Mouse (Mus musculus): Measurements from ENCODE around the gene Hnrnpul1. TPM values are rescaled to one million over a fixed set of nuclear protein-coding genes. Genes with fewer than 3 reads are reported as not detected.

The Hnrnpul1 gene
- polyA plus RNA-seq, 1 experiment from 2014 or later: 59.2 TPM

DNA sequence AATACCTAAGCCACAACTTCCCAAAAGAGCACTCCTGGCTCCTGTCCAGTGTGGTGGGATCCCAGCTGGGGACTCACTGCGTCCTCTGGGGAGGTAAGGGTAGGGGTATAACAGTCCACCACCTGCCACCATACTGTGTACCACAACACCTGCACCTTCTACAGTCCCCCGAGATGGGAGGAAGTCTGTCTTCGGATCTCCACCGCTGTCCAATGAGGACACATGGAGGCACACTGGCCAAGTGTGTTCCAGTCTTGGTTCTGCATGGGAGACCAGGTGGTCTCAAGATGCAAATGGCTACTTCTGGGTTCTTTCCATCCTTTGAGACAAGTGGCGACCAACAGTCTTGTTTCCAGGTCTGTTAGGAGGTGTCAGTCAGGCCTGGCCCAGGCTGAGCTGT lies 43.4 kb downstream of the Hnrnpul1 start:
- Histone ChIP-seq H3K27ac (0 out of 2 replicates have a peak overlapping the region, but pooled peaks have one; percentile 32), H3K9me3 (no peaks in the 10 kb centered on the region), H3K36me3 (replicated peaks) (peaks cover 46% of the 10 kb centered on the region), H3K4me3 (no peak overlapping the region), H3K27me3 (ENCODE audit: poor library complexity, severe bottlenecking) (peaks cover under 1% of the 10 kb centered on the region), H3K4me1 (peaks cover 52% of the 10 kb centered on the region)
- DNase-seq (ENCODE audit: extremely low spot score, low spot score): no peak
- 71% methylated on average over 5 of the region's 5 CpGs for WGBS

DNA sequence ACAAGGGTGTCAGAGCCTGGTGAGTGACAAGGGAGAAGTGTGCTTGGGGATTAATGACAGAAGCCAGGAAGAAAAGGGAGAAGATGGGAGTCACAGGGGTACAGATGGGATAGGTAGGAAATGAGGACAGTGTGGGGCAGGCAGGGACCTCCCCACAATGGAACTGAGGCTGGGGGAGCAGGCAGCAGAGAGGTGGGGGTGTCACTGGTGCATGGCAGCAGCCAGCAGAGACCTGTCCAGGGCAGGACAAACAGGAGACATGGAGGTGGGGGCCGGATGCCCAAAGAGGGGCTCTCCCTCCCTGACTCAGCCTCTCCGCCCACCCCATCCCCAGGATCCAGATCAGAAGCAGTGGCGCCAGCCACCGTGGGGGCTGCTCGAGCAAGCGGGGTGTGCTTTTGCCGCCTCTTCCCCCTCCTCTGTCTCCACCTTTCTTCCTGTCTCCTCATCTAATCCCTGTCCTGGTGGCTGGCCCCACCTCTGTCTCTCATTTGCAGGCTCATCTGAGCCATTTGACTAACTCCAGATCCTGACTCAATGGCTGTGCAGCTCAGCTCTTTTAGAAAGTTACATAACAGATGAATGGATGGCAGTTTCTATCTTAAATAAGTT lies 43.9 kb downstream of the Hnrnpul1 start:
- Histone ChIP-seq H3K4me1 (peaks cover 52% of the 10 kb centered on the region), H3K9me3 (no peaks in the 10 kb centered on the region), H3K36me3 (replicated peaks) (peaks cover 40% of the 10 kb centered on the region), H3K4me3 (peak overlapping the region; percentile 20; the same call in 1 of the 2 replicates), H3K27me3 (ENCODE audit: poor library complexity, severe bottlenecking) (peaks cover 6% of the 10 kb centered on the region), H3K27ac (peak overlapping the region; percentile 74)
- 8% methylated on average over 4 of the region's 7 CpGs for WGBS
- no peak for DNase-seq (ENCODE audit: extremely low spot score, low spot score)

DNA sequence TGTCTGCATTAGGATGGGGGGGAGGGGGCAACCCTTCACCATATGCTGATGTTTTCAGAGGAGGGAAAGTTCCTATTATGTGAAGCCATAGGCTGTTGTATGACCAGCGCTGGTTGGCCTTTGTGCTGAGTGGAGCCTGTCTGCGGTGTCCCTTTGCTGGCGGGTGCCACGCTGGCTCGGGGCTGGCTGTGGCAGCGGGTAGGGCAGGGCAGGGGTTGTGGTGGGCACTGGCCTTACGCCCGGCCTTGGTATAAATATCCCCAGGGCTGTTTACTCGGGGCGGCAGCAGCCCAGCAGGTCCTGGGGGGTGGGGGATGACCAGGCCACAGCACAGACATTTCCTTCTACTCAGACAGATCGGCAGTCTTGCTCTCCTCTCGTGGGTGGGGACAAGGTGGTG lies 44.6 kb downstream of the Hnrnpul1 start:
- peaks cover 34% of the 10 kb centered on the region for H3K36me3 ChIP-seq (replicated peaks)
- H3K27ac ChIP-seq: peak overlapping the region; percentile 74
- WGBS: 16% methylated on average over 12 of the region's 12 CpGs
- H3K4me1 ChIP-seq: peaks cover 55% of the 10 kb centered on the region
- peaks cover 13% of the 10 kb centered on the region for H3K27me3 ChIP-seq (ENCODE audit: poor library complexity, severe bottlenecking)
- no peaks in the 10 kb centered on the region for H3K9me3 ChIP-seq
- DNase-seq (ENCODE audit: extremely low spot score, low spot score): no peak
- H3K4me3 ChIP-seq: peak overlapping the region; percentile 20

DNA sequence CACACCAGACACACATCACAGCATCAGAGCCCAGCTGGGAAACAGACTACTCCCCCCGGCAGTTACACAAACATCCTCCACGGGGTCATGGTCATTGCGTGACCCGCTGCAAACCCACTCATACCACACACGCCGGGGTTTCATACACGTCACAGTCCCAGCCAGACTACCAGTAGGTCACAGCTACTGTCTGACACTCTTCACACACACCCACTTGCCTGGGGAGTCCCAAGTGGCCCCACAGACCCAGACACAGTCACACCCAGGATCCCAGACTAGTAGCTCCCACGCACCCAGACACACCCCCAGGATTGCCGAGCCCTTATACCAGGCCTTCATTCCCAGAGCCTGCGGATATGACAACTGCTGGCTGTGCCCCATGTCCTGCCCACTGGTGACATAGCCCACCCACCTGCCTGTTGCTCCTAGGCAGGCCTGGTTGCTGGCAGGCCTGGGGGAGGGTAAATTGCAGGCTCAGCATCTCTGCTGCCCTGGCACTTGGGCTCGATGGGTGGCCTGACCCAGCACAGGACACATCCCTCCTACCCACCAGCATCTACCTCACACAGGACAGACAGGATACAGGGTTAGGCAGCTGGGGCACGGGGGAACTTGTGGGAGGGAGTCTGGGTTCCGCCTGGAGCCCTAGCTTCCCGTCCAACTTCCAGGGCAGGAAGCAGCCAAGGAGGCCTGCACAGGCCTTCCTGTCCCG lies 46.8 kb downstream of the Hnrnpul1 start:
- peaks cover 11% of the 10 kb centered on the region for H3K36me3 ChIP-seq (replicated peaks)
- peak overlapping the region; percentile 42; the same call in 1 of the 2 replicates for H3K27ac ChIP-seq
- H3K9me3 ChIP-seq: no peaks in the 10 kb centered on the region
- peaks cover 31% of the 10 kb centered on the region for H3K27me3 ChIP-seq (ENCODE audit: poor library complexity, severe bottlenecking)
- 68% methylated on average over 15 of the region's 15 CpGs for WGBS
- no peak overlapping the region for H3K4me3 ChIP-seq
- H3K4me1 ChIP-seq: peaks cover 67% of the 10 kb centered on the region
- no peak for DNase-seq (ENCODE audit: extremely low spot score, low spot score)

DNA sequence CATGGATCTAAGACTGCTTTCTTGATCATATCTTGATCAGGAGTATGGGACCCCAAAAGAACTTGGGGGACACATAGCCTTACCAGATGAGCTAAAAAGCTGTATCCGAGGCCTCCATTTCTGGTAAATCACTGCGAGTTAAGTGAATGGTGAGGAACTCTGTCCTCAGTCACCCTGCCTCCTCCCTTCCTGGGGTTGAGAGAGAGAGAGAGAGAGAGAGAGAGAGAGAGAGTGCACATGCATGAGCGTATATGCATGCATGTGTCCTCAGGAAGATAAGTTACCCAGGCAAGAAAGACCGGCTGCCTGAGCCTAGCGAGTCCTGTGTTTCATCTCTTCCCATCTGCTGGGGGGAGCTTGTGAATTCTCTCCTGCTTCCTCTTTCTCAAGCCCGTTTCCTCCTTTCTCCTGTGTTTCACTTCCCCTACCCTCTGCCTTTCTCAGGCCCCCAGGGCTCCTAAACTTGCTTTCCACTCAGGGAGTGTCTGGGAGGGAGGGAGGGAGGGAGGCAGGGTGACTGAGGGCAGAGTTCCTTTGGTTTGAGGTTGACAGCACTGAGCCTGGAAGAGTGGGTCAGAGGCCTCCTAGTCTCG lies 47.9 kb downstream of the Hnrnpul1 start:
- Histone ChIP-seq H3K36me3 (replicated peaks) (peaks cover 1% of the 10 kb centered on the region; the same call in 1 of the 2 replicates), H3K9me3 (peaks cover 8% of the 10 kb centered on the region), H3K27ac (no peak overlapping the region), H3K4me3 (no peak overlapping the region), H3K27me3 (ENCODE audit: poor library complexity, severe bottlenecking) (peaks cover 31% of the 10 kb centered on the region), H3K4me1 (peaks cover 57% of the 10 kb centered on the region)
- no peak for DNase-seq (ENCODE audit: extremely low spot score, low spot score)
- 65% methylated on average over 7 of the region's 7 CpGs for WGBS

DNA sequence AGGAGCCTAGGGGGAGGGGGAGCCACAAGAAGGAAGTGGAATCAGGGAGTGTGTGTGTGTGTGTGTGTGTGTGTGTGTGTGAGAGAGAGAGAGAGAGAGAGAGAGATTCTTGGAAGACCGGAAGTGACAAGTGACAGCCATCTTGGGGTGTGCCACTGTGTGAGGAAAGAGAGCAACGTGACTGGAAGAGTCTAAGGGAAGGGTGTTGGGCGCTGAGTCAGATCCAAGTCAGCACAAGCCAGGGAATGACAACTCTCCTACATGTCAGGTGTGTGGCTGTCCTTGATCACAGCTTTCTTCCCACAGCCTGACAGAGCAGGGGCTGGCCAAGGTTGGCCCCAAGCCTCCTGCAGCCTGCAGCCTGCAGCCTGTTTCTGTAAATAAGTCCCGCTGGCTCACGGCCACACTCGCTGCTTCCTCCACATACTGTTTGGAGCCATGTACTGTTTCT lies 48.7 kb downstream of the Hnrnpul1 start:
- WGBS: 68% methylated on average over 6 of the region's 6 CpGs
- H3K4me1 ChIP-seq: peaks cover 49% of the 10 kb centered on the region

DNA sequence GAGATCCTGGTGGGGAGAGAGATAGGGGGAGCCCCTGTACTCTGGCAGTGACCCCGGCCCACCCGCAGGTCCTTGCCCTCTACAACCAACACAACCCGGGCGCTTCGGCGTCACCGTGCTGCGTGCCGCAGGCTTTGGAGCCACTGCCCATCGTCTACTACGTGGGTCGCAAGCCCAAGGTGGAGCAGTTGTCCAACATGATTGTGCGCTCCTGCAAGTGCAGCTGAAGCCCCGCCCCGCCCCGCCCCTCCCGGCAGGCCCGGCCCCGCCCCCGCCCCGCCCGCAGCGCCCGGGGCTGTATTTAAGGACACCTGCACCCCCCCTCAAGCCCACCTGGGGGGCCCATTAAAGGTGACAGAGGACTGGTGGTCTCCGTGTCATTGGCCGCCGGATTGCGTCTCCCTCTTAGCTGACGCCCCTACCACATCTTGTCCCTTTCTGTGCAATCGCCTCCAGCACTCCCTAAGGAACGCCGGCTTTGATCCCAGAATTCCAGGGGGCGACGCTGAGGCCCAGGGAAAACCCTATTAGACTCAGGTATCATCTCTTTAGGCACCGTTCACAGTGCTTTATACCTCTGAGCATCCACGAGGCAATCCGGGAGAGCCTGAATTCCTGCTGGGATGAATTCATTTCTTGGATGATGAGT lies 49.7 kb downstream of the Hnrnpul1 start:
- DNase-seq (ENCODE audit: extremely low spot score, low spot score): no peak
- Histone ChIP-seq H3K27me3 (ENCODE audit: poor library complexity, severe bottlenecking) (peaks cover 31% of the 10 kb centered on the region), H3K4me1 (peaks cover 39% of the 10 kb centered on the region), H3K4me3 (peak overlapping the region; percentile 55), H3K9me3 (peaks cover 21% of the 10 kb centered on the region), H3K27ac (0 out of 2 replicates have a peak overlapping the region, but pooled peaks have one; percentile 25), H3K36me3 (replicated peaks) (no peaks in the 10 kb centered on the region)
- 4% methylated on average over 37 of the region's 37 CpGs for WGBS

More for the DNA sequence above, 48.7 kb downstream of the Hnrnpul1 start:
- H3K4me3 ChIP-seq: no peak overlapping the region
- peaks cover 31% of the 10 kb centered on the region for H3K27me3 ChIP-seq (ENCODE audit: poor library complexity, severe bottlenecking)
- H3K36me3 ChIP-seq (replicated peaks): no peaks in the 10 kb centered on the region
- no peak overlapping the region for H3K27ac ChIP-seq
- DNase-seq (ENCODE audit: extremely low spot score, low spot score): no peak
- H3K9me3 ChIP-seq: peaks cover 13% of the 10 kb centered on the region

DNA sequence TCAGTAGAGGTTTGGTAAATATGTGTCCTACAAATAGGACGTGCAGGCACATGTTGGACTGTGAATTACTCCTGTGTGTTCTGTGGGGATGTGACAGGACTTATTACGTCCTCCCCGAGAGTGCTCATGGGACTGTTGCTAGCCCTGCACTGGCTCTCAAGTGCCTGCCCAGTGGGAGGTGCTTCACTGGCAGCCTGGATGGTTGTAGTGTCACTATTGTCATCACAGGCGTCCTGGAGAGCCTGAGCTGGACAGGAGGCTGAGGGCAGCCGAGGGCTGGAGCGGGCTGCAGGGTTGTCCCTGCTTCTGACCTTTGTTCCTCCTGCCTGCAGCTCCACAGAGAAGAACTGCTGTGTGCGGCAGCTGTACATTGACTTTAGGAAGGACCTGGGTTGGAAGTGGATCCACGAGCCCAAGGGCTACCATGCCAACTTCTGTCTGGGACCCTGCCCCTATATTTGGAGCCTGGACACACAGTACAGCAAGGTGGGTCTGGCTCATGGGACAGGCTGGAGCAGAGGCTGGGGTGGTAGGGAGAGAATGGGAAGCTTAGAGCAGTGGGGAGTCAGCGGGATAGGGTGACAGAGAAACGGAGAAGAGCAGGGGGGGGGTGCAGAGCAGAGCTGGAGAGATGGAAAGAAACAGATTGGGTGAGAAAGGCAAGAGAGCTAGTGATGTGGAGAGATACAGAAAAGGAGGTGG lies 50.6 kb downstream of the Hnrnpul1 start:
- DNase-seq (ENCODE audit: extremely low spot score, low spot score): no peak
- H3K27ac ChIP-seq: no peak overlapping the region
- no peaks in the 10 kb centered on the region for H3K36me3 ChIP-seq (replicated peaks)
- H3K4me3 ChIP-seq: peak overlapping the region; percentile 55
- H3K27me3 ChIP-seq (ENCODE audit: poor library complexity, severe bottlenecking): peaks cover 31% of the 10 kb centered on the region
- peaks cover 24% of the 10 kb centered on the region for H3K9me3 ChIP-seq
- peaks cover 35% of the 10 kb centered on the region for H3K4me1 ChIP-seq
- 17% methylated on average over 10 of the region's 10 CpGs for WGBS

DNA sequence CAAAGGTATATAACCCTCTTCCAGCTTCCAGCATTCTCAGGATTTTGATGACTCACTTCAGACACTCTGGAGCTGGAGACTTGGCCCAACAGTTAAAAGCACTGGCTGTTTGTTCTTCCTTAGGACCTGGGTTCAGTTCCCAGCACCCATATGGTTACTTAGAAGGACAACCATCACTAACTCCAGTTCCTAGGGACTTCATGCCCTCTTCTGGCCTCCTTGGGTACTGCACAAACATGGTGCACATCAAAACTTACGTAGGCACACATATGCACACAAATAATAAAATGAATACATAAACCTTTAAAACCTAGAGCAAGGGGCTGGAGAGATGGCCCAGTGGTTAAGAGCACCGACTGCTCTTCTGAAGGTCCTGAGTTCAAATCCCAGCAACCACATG lies 52.2 kb downstream of the Hnrnpul1 start:
- DNase-seq (ENCODE audit: extremely low spot score, low spot score): no peak
- 97% methylated on average over 2 of the region's 2 CpGs for WGBS
- H3K4me3 ChIP-seq: no peak overlapping the region
- H3K36me3 ChIP-seq (replicated peaks): no peaks in the 10 kb centered on the region
- peaks cover 31% of the 10 kb centered on the region for H3K27me3 ChIP-seq (ENCODE audit: poor library complexity, severe bottlenecking)
- H3K9me3 ChIP-seq: peaks cover 24% of the 10 kb centered on the region
- no peak overlapping the region for H3K27ac ChIP-seq
- peaks cover 23% of the 10 kb centered on the region for H3K4me1 ChIP-seq

DNA sequence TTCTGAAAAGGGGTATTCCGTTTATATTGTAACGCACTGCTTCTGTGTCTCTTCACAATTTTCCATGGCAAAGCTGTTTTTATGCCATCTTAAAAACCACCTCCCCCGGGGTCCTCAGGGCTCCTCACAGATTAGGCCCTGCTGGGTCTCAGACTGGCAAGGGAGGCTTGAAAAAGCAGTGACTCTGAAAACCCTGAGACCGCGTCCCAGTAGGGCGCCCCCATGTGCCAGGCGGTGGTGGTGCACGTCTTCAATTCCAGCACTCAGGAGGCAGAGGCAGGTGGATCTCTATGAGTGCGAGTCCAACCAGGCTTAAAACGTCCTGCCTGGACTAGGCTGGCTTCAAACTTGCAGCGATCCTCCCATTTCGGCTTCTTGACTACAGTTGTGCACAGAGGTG lies 53.8 kb downstream of the Hnrnpul1 start:
- no peak for DNase-seq (ENCODE audit: extremely low spot score, low spot score)
- peaks cover 17% of the 10 kb centered on the region for H3K4me1 ChIP-seq
- peaks cover 26% of the 10 kb centered on the region for H3K27me3 ChIP-seq (ENCODE audit: poor library complexity, severe bottlenecking)
- H3K27ac ChIP-seq: no peak overlapping the region
- 80% methylated on average over 12 of the region's 12 CpGs for WGBS
- no peaks in the 10 kb centered on the region for H3K36me3 ChIP-seq (replicated peaks)
- H3K9me3 ChIP-seq: peaks cover 24% of the 10 kb centered on the region
- no peak overlapping the region for H3K4me3 ChIP-seq

DNA sequence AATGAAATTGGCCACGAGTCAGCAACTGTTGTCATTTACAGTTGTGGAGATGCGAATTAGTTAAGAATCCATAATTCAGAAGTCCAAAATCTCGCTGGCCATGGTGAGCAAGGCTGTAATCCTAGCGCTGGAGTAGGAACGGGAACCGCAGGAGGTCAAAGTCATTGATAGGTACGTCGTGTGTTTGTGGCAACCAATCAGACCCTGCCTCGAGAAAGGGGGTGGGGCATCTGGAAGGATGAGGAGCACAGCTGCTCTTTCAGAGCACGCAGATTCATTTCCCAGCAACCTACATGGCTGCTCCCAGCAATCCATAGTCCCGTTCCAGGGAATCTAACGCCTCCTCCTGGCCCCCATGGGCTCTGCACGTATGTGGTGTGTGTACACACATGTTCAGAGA lies 54.7 kb downstream of the Hnrnpul1 start:
- H3K27ac ChIP-seq: no peak overlapping the region
- peaks cover 17% of the 10 kb centered on the region for H3K27me3 ChIP-seq (ENCODE audit: poor library complexity, severe bottlenecking)
- peaks cover 24% of the 10 kb centered on the region for H3K9me3 ChIP-seq
- H3K4me1 ChIP-seq: peaks cover 13% of the 10 kb centered on the region
- H3K36me3 ChIP-seq (replicated peaks): no peaks in the 10 kb centered on the region
- no peak overlapping the region for H3K4me3 ChIP-seq
- WGBS: 56% methylated on average over 13 of the region's 13 CpGs
- DNase-seq (ENCODE audit: extremely low spot score, low spot score): no peak

DNA sequence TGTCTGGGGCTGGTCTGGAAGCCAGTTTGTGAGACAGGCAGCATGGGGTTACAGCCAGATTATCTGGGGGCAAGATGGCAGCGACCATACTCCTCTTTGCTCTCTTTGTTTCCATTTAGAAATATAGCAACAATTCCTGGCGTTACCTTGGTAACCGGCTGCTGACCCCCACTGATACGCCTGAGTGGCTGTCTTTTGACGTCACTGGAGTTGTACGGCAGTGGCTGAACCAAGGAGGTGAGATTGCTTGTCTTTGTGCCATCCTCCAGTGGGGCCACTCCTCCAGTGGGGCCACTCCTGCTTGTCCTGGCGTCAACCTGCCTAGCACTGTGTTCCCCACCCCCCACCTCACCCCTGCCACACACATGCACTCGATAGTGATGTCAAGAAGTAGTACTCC lies 60.5 kb downstream of the Hnrnpul1 start:
- Histone ChIP-seq H3K27ac (no peak overlapping the region), H3K4me1 (peaks cover 15% of the 10 kb centered on the region), H3K36me3 (replicated peaks) (no peaks in the 10 kb centered on the region), H3K4me3 (no peak overlapping the region), H3K9me3 (peaks cover 4% of the 10 kb centered on the region; the same call in 1 of the 2 replicates), H3K27me3 (ENCODE audit: poor library complexity, severe bottlenecking) (peaks cover 30% of the 10 kb centered on the region)
- no peak for DNase-seq (ENCODE audit: extremely low spot score, low spot score)
- 64% methylated on average over 8 of the region's 8 CpGs for WGBS
